Mouse (Mus musculus) mature B cell (primary cell): ENCODE data around the gene C8a.

Experiments used
- in situ Hi-C: fragments of 300-500 bp; cut with MboI; formaldehyde crosslinking; loops from 2 replicates; pipeline ENCODE4 v1.14.3; 2019

Gene C8a

GRCm38 (mm10) chr4:104769602-104770001 is 106.6 kb downstream of the C8a start:
- in situ Hi-C loops: no loop called here

GRCm38 (mm10) chr4:104768190-104768589 is 108.0 kb downstream of the C8a start:
- in situ Hi-C loops: no loop called here

- in situ Hi-C loops: no loop called here
These were observed 110.1 kb downstream of the C8a start, which contains the start of gene C8b for GRCm38 (mm10) chr4:104766065-104766464. C8b (plus strand) TSS chr4:104766317.
